Mouse (Mus musculus) hindbrain, embryonic 14.5 days (tissue): ENCODE results near the gene Zfp423. TPM values are rescaled to one million over a fixed set of nuclear protein-coding genes. Genes with fewer than 3 reads are reported as not detected.

Experiments
- polyA plus RNA-seq: library from polyadenylated mRNA; unstranded; fragments of >200 nt; fragmentation: Nextera tagmentation; extraction: Ambion mirVana; gene quantifications from 2 replicates; pipeline ENCODE4 v1.2.1, GENCODE M21; 2014

Zfp423 gene
- polyA plus RNA-seq, 1 experiment from 2014 or later, result 42.3 TPM

Other genes starting within 250 kb of the Zfp423 start
- gene Cnep1r1, start 159.2 kb upstream of the Zfp423 start, polyA plus RNA-seq, result 23.9 and 26.7 TPM in 2 replicates
- 39.0 and 39.2 TPM in 2 replicates for gene Heatr3, start 178.3 kb upstream of the Zfp423 start, polyA plus RNA-seq
- gene Tent4b, start 239.6 kb upstream of the Zfp423 start, polyA plus RNA-seq, result 17.1 and 18.7 TPM in 2 replicates